Mouse (Mus musculus): ENCODE measurements around the gene Arpc2.

The Arpc2 gene

GRCm38 (mm10) chr1:74284543-74285160, 48.8 kb downstream of the Arpc2 start, which contains the start of the genes Aamp and Pnkd:
Aamp (minus strand) TSS chr1:74284738.
Pnkd (plus strand) TSS chr1:74284930.
- peak; percentile 99 for DNase-seq

DNA sequence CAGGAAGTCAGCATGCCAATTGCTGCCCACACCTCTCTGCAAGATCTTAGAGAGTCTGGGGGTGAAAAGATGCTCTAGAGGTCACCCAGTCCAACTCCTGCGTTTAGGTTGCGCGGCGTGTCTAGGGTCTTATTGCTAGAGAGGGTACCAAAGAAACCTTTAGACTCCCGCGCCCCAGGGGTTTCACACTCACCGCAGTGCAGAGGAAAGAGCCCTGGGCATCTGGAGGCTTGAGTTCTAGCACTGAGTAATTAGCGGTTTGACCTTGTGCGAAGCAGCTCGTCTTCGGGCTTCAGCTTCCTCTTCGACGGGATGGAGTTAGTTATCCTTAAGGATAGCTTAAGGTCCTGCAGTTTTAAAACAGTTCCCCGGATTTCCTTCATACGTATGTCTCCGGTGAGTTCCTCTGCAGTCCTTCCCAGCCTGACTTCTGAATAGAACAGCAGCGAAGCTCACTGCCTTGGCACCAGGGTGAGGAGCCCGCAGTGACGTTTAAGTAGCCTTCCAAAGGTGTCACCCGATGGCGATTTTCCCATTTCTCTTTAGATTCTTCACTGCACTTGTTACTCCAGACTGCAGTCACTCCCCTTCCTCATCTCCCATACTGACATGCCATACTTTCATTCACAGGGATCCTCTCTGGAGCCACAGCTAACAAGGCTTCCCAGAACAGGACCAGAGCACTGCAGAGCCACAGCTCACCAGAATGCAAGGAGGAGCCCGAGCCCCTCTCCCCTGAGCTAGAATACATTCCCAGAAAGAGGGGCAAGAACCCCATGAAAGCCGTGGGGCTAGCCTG, 49.5 kb downstream of the Arpc2 start:
- no peak for DNase-seq

DNA sequence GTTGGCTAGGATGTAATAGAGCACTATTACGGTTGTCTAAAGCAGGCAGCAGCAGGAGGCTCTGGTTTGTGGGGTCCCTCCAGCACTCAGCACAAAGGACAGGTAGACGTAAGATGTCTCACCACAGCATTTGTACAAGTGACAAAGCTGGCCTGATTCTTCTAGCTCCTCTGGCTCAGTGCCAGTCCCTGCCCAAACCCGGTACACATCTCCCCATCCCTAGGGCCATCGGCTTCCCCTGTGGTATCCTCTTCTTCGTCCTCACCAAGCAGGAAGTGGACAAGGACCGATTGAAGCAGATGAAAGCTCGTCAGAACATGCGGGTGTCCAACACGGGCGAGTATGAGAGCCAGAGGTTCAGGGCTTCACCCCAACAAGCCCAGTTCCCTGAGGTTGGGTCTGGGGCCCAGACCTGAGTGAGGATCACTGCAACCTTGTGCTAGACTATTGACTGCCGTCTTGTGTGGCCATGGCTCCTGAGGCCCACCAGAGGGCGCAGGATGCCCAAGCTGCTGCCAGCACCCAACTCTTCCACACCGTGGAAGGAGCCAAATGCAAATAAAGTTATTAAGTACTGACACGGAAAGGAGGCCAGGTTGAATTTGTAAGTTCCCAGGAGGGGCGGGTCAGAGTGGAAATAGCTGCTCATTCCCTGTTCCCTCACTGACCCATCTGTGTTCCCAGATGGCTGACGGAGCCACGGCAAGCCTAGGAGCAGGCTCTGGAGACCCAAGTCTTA, 51.2 kb downstream of the Arpc2 start:
- peak in 1 of 2 experiments; percentile 48 for DNase-seq

- no peak for DNase-seq
Observed at GRCm38 (mm10) chr1:74288327-74288726, 52.4 kb downstream of the Arpc2 start.

DNA sequence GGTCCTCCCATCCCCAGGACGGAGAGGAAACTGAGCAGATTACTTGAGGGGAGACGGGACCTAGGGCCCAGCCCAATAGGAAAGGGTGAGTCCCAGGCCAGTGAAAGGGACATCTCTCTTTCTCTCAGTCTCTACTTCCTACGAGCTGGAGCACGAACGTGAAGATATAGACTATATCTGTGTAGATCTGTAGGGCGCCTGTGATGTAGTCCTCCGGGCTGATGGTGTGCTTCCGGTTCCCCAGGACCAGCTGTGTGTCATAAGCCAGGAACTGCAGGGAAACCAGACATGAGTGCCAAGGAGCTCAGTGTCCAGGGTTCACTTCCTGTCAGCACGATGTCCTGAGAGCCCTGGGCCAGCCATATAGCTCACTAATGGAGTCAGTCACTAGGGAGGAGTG, 53.4 kb downstream of the Arpc2 start:
- DNase-seq, result no peak

DNA sequence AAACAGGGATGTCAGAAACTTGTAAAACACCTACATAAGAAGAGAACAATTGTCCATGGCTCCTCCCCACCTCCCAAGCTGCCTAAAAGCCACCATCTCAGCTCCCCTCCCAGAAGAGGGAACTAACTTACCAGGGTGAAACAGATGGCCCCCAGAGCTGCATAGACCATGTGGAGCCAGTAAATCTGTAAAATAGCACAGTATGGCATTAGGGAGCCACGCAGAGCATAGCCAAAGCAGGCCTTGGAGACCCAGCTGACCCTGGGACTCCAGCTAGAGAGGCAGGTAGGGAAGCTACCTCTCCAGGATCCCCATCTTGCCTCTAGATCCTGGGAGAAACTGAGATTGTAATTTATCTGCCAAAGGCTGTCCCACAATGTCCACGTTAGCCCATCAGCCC, 53.9 kb downstream of the Arpc2 start:
- DNase-seq, result no peak

- DNase-seq, result peak in 1 of 2 experiments; percentile 65
Observed at GRCm38 (mm10) chr1:74290141-74290540, 54.3 kb downstream of the Arpc2 start.

- DNase-seq, result peak in 1 of 2 experiments; percentile 6
Observed at GRCm38 (mm10) chr1:74292331-74293020, 56.6 kb downstream of the Arpc2 start.

GRCm38 (mm10) chr1:74293306-74293960, 57.5 kb downstream of the Arpc2 start:
- peak in 1 of 2 experiments; percentile 8 for DNase-seq

DNA sequence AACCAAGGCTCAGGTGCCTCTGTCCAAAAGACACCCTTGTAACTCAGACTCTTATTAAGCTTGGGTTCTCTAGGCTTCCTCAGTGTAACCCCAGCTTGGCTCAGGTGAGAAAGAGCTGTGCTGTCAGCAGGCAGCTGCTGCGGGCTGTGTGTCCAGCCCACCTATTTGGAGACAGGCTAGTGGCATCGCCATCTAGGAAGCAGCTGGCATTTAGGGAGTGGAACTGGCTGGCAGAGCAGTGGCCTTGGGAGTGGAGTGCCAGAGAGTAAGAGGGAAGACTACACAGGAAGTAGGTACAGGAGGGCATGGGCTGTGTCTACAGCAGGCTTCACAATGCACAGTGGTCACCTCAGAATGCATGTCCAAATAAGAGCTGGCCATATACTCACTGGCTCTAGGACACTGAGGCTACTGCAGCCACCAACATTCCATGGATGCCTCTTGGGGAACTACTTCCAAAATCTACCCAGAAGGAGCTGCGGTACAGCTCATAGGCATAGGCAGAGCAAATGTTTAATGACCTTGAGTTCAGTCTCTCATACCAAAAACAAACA, 58.3 kb downstream of the Arpc2 start:
- peak in 1 of 2 experiments; percentile 17 for DNase-seq

GRCm38 (mm10) chr1:74294733-74295455, 59.0 kb downstream of the Arpc2 start:
- peak in 1 of 2 experiments; percentile 60 for DNase-seq

DNA sequence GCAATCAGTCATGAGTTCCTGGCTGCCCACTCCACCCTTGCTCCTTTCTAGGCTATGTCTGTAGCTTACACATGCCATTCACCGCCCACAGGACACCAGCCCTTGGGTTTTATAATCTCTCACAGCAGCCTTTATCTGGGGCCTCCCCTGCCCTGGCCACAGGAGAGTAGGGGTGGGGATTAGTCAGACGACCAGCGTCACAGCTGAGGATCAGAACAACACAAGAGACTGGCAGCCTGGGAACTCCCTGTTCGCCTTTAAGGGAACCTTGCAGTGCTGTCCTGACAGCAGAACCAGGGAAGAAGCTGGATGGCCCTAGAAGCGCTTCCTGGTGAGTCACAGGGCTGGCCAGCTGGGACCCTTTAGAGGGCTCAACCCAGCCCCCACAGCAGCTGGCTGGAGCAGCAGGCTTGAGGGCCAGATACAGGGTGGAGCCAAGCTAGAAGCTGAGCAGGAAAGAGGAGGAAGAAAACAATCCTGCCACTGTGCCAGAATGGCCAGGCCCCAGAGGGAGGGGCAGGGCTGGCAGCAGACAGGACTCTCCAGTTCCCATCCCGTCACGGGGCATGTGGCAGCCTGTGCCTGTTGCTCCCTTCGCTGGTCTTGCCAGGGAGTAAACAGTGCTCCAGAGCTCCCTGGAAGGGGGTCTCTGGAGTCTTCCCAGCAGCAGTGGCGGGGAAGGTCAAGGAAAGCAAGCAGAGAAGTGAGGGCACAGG, 59.7 kb downstream of the Arpc2 start:
- DNase-seq, result peak; percentile 82 to 87

DNA sequence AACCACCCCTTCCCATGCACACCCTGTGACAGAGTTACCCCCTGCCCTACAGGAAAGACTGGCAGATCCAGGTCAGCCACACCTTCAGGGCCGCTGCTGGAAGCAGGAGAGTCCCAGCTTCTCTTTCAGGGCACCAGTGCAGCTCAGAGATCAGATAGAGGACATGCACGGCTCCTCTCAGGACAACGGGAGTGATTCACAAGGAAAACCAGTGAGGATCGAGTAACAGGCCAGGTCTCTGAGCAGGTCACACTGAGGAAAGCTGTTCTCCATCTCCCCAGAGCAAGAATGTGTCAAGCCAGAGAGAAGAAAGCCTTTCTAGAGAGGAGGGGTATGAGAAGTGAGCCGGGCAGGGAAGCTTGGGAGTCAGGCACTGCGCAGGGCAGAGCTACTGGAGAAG, 60.6 kb downstream of the Arpc2 start:
- peak in 1 of 2 experiments; percentile 41 for DNase-seq

DNA sequence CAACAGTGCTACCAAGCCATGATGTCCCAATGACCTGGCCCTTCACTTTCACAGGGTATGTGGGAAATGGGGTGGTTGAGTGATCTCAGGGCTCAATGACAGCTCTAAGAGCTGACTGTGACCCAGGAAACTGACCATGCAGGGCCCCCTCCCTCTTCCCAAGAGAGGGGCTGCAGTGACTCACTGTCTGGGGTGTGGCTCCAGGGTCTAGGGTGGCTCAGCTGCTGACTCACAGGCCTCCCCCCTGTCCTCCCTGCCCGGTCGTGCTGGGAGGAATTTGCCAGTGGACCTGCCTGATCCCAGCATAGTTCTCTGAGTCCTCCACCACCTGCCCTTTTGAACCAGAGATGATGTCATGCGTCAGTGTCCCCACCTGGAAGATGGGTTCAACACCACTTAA, 61.4 kb downstream of the Arpc2 start:
- peak in 1 of 2 experiments; percentile 10 for DNase-seq

DNA sequence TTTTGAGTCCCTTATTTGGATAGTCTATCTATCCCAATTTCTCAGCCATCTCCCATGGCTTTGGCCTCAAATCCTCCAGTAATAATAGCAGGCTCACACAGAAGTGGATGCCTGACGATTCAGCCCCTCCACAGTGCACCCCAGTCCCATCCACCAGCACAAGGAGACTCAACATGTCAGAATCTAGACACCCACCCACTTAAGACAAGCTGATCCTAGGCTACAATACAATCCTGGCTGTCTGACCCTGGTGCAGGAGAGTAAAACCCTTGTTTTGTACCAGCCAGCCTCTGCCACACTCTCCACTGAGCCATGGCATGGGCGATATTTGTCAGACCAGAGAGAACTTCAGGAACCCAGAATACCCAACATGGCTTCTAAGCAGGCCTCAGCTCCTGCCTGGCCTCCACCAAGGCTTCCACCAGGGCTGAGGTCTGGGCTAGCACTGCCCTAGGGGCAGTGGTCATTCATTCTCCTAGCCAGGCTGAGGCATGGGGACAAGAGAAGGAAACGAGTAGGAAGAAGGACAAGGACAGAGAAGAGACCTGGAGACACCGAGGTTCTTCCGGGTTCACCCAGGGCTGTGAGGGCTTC, 62.4 kb downstream of the Arpc2 start:
- DNase-seq, result no peak

DNA sequence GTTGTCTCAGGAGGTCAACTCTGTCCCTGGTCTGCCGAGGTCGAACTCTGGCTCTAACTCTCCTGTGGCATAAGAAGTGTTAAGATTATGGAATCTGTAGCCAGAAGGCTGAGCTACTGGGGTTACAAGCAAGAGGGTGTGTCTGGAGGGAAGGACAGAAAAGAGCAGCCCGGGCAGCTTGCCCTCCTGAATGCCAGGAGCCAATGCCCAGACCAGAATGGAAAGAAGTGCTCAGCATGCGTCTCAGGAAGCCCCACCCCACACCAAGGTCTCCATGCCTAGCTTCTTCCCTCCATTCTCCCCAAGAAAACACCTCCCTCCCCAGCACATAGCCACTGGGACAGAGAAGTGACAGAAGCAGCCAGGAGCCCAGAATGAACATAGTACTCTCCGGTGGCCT, 63.1 kb downstream of the Arpc2 start:
- peak; percentile 63 to 75 for DNase-seq

DNA sequence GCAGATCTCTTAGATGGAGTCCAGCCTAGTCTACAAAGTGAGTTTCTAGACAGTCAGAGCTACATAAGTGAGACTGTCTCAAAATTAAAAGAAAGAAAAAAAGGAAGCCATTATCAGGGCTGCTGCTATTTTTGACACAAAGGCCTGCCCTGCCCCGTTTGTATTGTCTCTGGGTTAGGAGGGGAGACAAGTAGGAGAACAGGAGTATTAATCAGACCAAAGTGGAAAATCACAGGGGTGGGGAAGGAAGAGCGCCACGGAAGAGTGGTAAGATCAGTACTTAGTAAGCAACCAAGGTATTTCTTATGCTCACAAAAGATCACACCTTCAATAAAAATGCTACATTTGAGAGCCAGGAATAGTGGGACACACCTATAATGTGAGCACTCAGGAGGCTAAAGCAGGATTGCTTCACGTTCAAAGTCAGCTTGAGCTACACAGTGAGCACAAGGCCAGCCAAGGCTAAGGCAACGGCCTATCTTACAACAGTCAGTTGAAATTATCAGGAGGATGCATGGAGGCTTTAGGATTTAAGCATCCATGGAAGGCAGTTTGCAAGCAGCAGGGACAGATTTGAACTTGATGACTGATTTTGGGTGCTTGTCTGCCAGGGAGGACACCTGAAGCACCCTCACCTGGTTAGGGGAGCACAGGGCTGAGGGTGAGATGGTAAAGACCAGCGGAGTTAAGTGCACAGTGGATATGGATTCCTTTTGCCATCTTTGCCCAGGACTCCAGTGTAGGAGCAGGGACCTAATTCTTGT, 64.6 kb downstream of the Arpc2 start:
- no peak for DNase-seq

GRCm38 (mm10) chr1:74302229-74302628, 66.3 kb downstream of the Arpc2 start:
- no peak for DNase-seq

GRCm38 (mm10) chr1:74302835-74303234, 67.0 kb downstream of the Arpc2 start:
- DNase-seq, result no peak
